In the genomic region with DNA sequence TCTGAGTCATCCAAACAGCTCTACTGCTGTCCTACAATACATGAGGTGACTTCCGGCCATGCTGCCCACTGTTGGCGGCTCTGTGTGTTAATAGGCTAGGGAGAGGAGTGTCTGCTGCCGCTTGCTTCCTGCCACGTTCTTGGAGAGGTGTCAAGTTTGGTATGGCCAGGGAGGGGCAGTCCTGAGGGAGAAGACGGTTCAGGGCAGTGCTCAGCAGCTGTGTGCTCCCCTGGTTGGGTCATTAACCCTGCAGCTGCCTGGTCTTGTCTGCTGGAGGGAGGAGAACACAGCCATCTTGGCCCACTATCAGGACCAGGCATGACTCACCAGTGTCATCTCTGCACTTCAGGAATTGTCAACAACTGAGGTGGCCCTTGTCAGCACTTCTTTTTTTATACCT, we compare ENCODE assay signal across 11 mouse cellular contexts. TPM values are rescaled to one million over a fixed set of nuclear protein-coding genes. Genes with fewer than 3 reads are reported as not detected.
DNase-seq lines count a peak whose midpoint lies in the region; ATAC-seq and TF ChIP-seq lines count a peak whose summit lies in the region.
"Had no signal": no experiment of that assay in that cellular context is flagged by ENCODE, and none has a peak within 500 bp of the region (broad histone marks: within the 10 kb centered on the region; RNA-seq: fewer than 3 reads in every experiment).

No protein-coding gene starts in this region.

- no peak overlapping the region for H3K9ac ChIP-seq in liver, embryonic 14.5 days (replicated peaks)
- H3K9ac ChIP-seq: embryonic facial prominence, embryonic 15.5 days; midbrain, embryonic 12.5 days had no signal

- no peak overlapping the region for H3ac ChIP-seq in C2C12 (ENCODE audit: control insufficient read depth, insufficient read length, low read depth)

- peaks cover 12% of the 10 kb centered on the region; the same call in 1 of the 2 replicates for H3K4me1 ChIP-seq in heart, embryonic 10.5 days
- H3K4me1 ChIP-seq in liver, embryonic 14.5 days (replicated peaks; ENCODE audit: control insufficient read depth in 2 of 2, insufficient read depth in 2 of 2, low read length in 1 of 2), result 0 out of 4 replicates have a peak, but pooled peaks cover 0 to 4% of the 10 kb centered on the region in 2 experiments
- H3K4me1 ChIP-seq: midbrain, embryonic 12.5 days had no signal

- H3K36me3 ChIP-seq in heart, embryonic 10.5 days, result peaks cover 96% of the 10 kb centered on the region
- peaks cover 81% of the 10 kb centered on the region for H3K36me3 ChIP-seq in C2C12 (ENCODE audit: control insufficient read depth, insufficient read depth)
- H3K36me3 ChIP-seq in liver, embryonic 14.5 days (replicated peaks; ENCODE audit: control insufficient read depth, insufficient read depth, low read depth), result peaks cover 96% of the 10 kb centered on the region

- TF ChIP-seq CTCF in C2C12 (IDR thresholded peaks at IDR 0.05; ENCODE audit: control insufficient read depth, insufficient read depth, insufficient read length), result no peak
- TF ChIP-seq CTCF in liver, embryonic 14.5 days (IDR thresholded peaks at IDR 0.05; ENCODE audit: low read depth), result peak; percentile 9; the same call in 1 of the 2 replicates

- intact Hi-C loops in left cerebral cortex, postnatal 4 days (cut with DNase I), result no loop called here

- peaks cover under 1% of the 10 kb centered on the region for H3K79me3 ChIP-seq in C2C12 (ENCODE audit: low read depth)

- no peak overlapping the region for H3K4me2 ChIP-seq in liver, embryonic 14.5 days (ENCODE audit: low read depth)
- H3K4me2 ChIP-seq: embryonic facial prominence, embryonic 15.5 days; midbrain, embryonic 12.5 days had no signal

- no peak for TF ChIP-seq EP300 in liver, embryonic 14.5 days (IDR thresholded peaks at IDR 0.05; ENCODE audit: low read depth)

- no peaks in the 10 kb centered on the region for H3K27me3 ChIP-seq in heart, embryonic 10.5 days (ENCODE audit: insufficient read depth, poor library complexity, severe bottlenecking)
- H3K27me3 ChIP-seq in C2C12 (ENCODE audit: control insufficient read depth, insufficient read depth, insufficient read length), result no peaks in the 10 kb centered on the region
- H3K27me3 ChIP-seq in liver, embryonic 14.5 days (ENCODE audit: control insufficient read depth, insufficient read depth, low read length), result no peaks in the 10 kb centered on the region
- H3K27me3 ChIP-seq: embryonic facial prominence, embryonic 15.5 days; midbrain, embryonic 12.5 days had no signal

- ATAC-seq in liver, embryonic 14.5 days (ENCODE audit: insufficient read depth), result peak; percentile 60; the same call in 1 of the 2 replicates

- H3K27ac ChIP-seq in heart, embryonic 10.5 days, result 0 out of 2 replicates have a peak overlapping the region, but pooled peaks have one; percentile 1
- H3K27ac ChIP-seq in liver, embryonic 14.5 days, result no peak overlapping the region
- H3K27ac ChIP-seq: embryonic facial prominence, embryonic 15.5 days; midbrain, embryonic 12.5 days had no signal

- WGBS in heart, embryonic 10.5 days, result 44% methylated on average over 5 of the region's 5 CpGs
- 56% methylated on average over 5 of the region's 5 CpGs for WGBS in liver, embryonic 14.5 days (ENCODE audit: insufficient replicate concordance)

- H3K79me2 ChIP-seq in C2C12 (ENCODE audit: control insufficient read depth, insufficient read depth), result no peaks in the 10 kb centered on the region

- DNase-seq in heart, embryonic 10.5 days (ENCODE audit: low spot score), result no peak
- no peak for DNase-seq in heart, adult 8-10 months (ENCODE audit: low spot score)
- peak; percentile 50 for DNase-seq in adipocyte (ENCODE audit: low spot score)
- no peak for DNase-seq in liver, embryonic 14.5 days (ENCODE audit: low read depth in 3 of 3, low spot score in 3 of 3)
- DNase-seq in left cerebral cortex, postnatal 4 days, result no peak
- no peak for DNase-seq in cerebellum, adult 18-20 months
- DNase-seq: kidney, adult 2 months; layer of hippocampus, postnatal 36 days had no signal

- H3K9me3 ChIP-seq in heart, embryonic 10.5 days, result no peaks in the 10 kb centered on the region
- H3K9me3 ChIP-seq in liver, embryonic 14.5 days (ENCODE audit: control insufficient read depth, low read length), result no peaks in the 10 kb centered on the region
- H3K9me3 ChIP-seq: embryonic facial prominence, embryonic 15.5 days; midbrain, embryonic 12.5 days had no signal

- no peak overlapping the region for H3K4me3 ChIP-seq in heart, embryonic 10.5 days
- H3K4me3 ChIP-seq in C2C12 (ENCODE audit: insufficient read depth, poor library complexity, severe bottlenecking), result no peak overlapping the region
- H3K4me3 ChIP-seq in liver, embryonic 14.5 days (ENCODE audit: insufficient read depth in 1 of 2, low read depth in 2 of 2, low read length in 2 of 2), result no peak overlapping the region
- H3K4me3 ChIP-seq: embryonic facial prominence, embryonic 15.5 days; midbrain, embryonic 12.5 days had no signal

TF ChIP-seq in C2C12, 6 proteins besides CTCF, POLR2A, EP300 and RAD21:
- TF ChIP-seq MYOG (IDR thresholded peaks at IDR 0.05; ENCODE audit: control insufficient read depth, extremely low read depth, insufficient read length) (no peak), MAX (IDR thresholded peaks at IDR 0.05) (peak; percentile 61), FOSL1 (IDR thresholded peaks at IDR 0.05; ENCODE audit: insufficient read depth, low read length, poor library complexity, severe bottlenecking) (no peak), MYOD1 (IDR thresholded peaks at IDR 0.05; ENCODE audit: control insufficient read depth, insufficient read length, low read depth) (peak; percentile 95), USF1 (IDR thresholded peaks at IDR 0.05; ENCODE audit: low read depth) (no peak), CEBPB (IDR thresholded peaks at IDR 0.05; ENCODE audit: low read depth) (no peak)

RNA-seq across cellular contexts. Expression of a gene that starts 7.5 kb away (rescaled TPM):
- polyA plus RNA-seq in heart, embryonic 10.5 days (2016; fragmentation: Nextera tagmentation; extraction: Ambion mirVana), result 32.3 and 34.9 TPM in 2 replicates
- total RNA-seq in heart, adult 8-10 months (2022), result 10 to 100 TPM; 55.8 to 74.5 (median 59.0) TPM
- polyA plus RNA-seq in C2C12 (2012; fragmentation: generic; extraction: Trizol), result 14.4 TPM
- polyA plus RNA-seq in liver, embryonic 14.5 days (2012; rRNA removed), result 81.0 and 98.3 TPM in 2 replicates
- polyA plus RNA-seq in liver, embryonic 14.5 days (2014; fragmentation: Nextera tagmentation; extraction: Ambion mirVana), result 18.2 and 20.7 TPM in 2 replicates
- 100 to 1,000 TPM; 111 TPM for total RNA-seq in left cerebral cortex, postnatal 4 days (2021)

RNA-seq across cellular contexts. Expression of a gene that starts 15.0 kb away (rescaled TPM):
- polyA plus RNA-seq in heart, embryonic 10.5 days (2016; fragmentation: Nextera tagmentation; extraction: Ambion mirVana), result 39.9 and 41.6 TPM in 2 replicates
- 10 to 100 TPM; 19.2 to 27.4 (median 21.6) TPM for total RNA-seq in heart, adult 8-10 months (2022)
- 29.6 TPM for polyA plus RNA-seq in C2C12 (2012; fragmentation: generic; extraction: Trizol)
- polyA plus RNA-seq in liver, embryonic 14.5 days (2012; rRNA removed), result 25.3 and 25.6 TPM in 2 replicates
- 36.0 and 37.2 TPM in 2 replicates for polyA plus RNA-seq in liver, embryonic 14.5 days (2014; fragmentation: Nextera tagmentation; extraction: Ambion mirVana)
- total RNA-seq in left cerebral cortex, postnatal 4 days (2021), result 10 to 100 TPM; 16.2 to 17.8 TPM

RNA-seq across cellular contexts. Expression of a gene that starts 24.3 kb away (rescaled TPM):
- 5.1 and 7.3 TPM in 2 replicates for polyA plus RNA-seq in heart, embryonic 10.5 days (2016; fragmentation: Nextera tagmentation; extraction: Ambion mirVana)
- total RNA-seq in heart, adult 8-10 months (2022), result under 1 TPM; 0.57 to 0.97 (median 0.84) TPM
- polyA plus RNA-seq in C2C12 (2012; fragmentation: generic; extraction: Trizol), result 2.5 TPM
- 0.39 and 0.63 TPM in 2 replicates for polyA plus RNA-seq in liver, embryonic 14.5 days (2012; rRNA removed)
- 0.71 and 0.77 TPM in 2 replicates for polyA plus RNA-seq in liver, embryonic 14.5 days (2014; fragmentation: Nextera tagmentation; extraction: Ambion mirVana)
- 10 to 100 TPM; 40.0 to 43.8 TPM for total RNA-seq in left cerebral cortex, postnatal 4 days (2021)

RNA-seq across cellular contexts. Expression of a gene that starts 34.1 kb away (rescaled TPM):
- polyA plus RNA-seq in heart, embryonic 10.5 days (2016; fragmentation: Nextera tagmentation; extraction: Ambion mirVana), result 8.3 and 12.2 TPM in 2 replicates
- 1 to 10 TPM; 7.2 to 9.0 (median 8.5) TPM for total RNA-seq in heart, adult 8-10 months (2022)
- polyA plus RNA-seq in C2C12 (2012; fragmentation: generic; extraction: Trizol), result 14.4 TPM
- 7.7 and 9.7 TPM in 2 replicates for polyA plus RNA-seq in liver, embryonic 14.5 days (2012; rRNA removed)
- polyA plus RNA-seq in liver, embryonic 14.5 days (2014; fragmentation: Nextera tagmentation; extraction: Ambion mirVana), result 7.8 and 9.5 TPM in 2 replicates
- total RNA-seq in left cerebral cortex, postnatal 4 days (2021), result 10 to 100 TPM in 1 of 2 experiments, 1 to 10 TPM in 1; 9.7 to 10.7 TPM

RNA-seq across cellular contexts. Expression of a gene that starts 34.3 kb away (rescaled TPM):
- 33.5 and 42.8 TPM in 2 replicates for polyA plus RNA-seq in heart, embryonic 10.5 days (2016; fragmentation: Nextera tagmentation; extraction: Ambion mirVana)
- total RNA-seq in heart, adult 8-10 months (2022), result 10 to 100 TPM; 20.0 to 23.2 (median 21.6) TPM
- polyA plus RNA-seq in C2C12 (2012; fragmentation: generic; extraction: Trizol), result 46.1 TPM
- 12.8 and 15.3 TPM in 2 replicates for polyA plus RNA-seq in liver, embryonic 14.5 days (2012; rRNA removed)
- 17.9 and 19.1 TPM in 2 replicates for polyA plus RNA-seq in liver, embryonic 14.5 days (2014; fragmentation: Nextera tagmentation; extraction: Ambion mirVana)
- total RNA-seq in left cerebral cortex, postnatal 4 days (2021), result 10 to 100 TPM; 45.0 to 46.3 TPM
